Mouse (Mus musculus) Patski (cell line): ENCODE measurements around the gene Sorcs1. TPM values are rescaled to one million over a fixed set of nuclear protein-coding genes. Genes with fewer than 3 reads are reported as not detected.
A peak's percentile ranks its signal among the peaks of the same experiment; 100 is the strongest.

Source experiments
- ATAC-seq: fragments of 100-300 bp; one replicate; pipeline ENCODE4 v1.8.0; 2021
- CTCF ChIA-PET: fragments of 350-600 bp; sonication (Branson Sonifier 250); formaldehyde crosslinking; loops from one replicate; lab custom pipeline; 2022; ENCODE audit warnings: inconsistent platforms; lab: Charles Lee
- POLR2A ChIA-PET: fragments of 350-600 bp; sonication (Branson Sonifier 250); formaldehyde crosslinking; loops from one replicate; lab custom pipeline; 2022; ENCODE audit warnings: antibody characterized with exemption, inconsistent platforms; lab: Charles Lee
- DNase-seq: peaks from one replicate; pipeline ENCODE4 v3.0.0-alpha.2; 2011; ENCODE audit warnings: low read depth, low spot score
- H3K27me3 ChIP-seq: fragments of 371-371 bp; one replicate; pipeline ENCODE4 v1.5.1; 2021
- CTCF ChIP-seq: fragments of 100-300 bp; IDR thresholded peaks from one replicate; pipeline ENCODE4 v1.5.1; 2021
- in situ Hi-C: fragments of 300-500 bp; cut with MboI; formaldehyde crosslinking; loops from 3 replicates; pipeline ENCODE4 v1.11.1; 2018; ENCODE audit warnings: low pct_unique_long_range_greater_than_20kb, mixed read lengths
- polyA plus RNA-seq: library from polyadenylated mRNA; unstranded; gene quantifications from one replicate; pipeline ENCODE4 v1.2.3, GENCODE M21; 2021

The Sorcs1 gene
- polyA plus RNA-seq, 1 experiment from 2014 or later, result not detected

GRCm38 (mm10) chr19:50178151-50178550 is 500.3 kb downstream of the Sorcs1 start:
- POLR2A ChIA-PET, result interaction anchor here (0.6 kb wide), 1 partner anchor 836 kb away, joined by 3 read pairs; no protein-coding TSS in a partner anchor
- ATAC-seq (no peak), DNase-seq (no peak)
- TF ChIP-seq CTCF, result no peak
- no peaks in the 10 kb centered on the region for H3K27me3 ChIP-seq
- CTCF ChIA-PET, result no interaction called here
- in situ Hi-C loops, result no loop called here

- in situ Hi-C loops, result no loop called here
- ATAC-seq (no peak), DNase-seq (no peak)
- POLR2A ChIA-PET, result no interaction called here
- H3K27me3 ChIP-seq, result peaks cover 6% of the 10 kb centered on the region
- TF ChIP-seq CTCF, result no peak
- CTCF ChIA-PET, result no interaction called here
These were observed 506.6 kb downstream of the Sorcs1 start for GRCm38 (mm10) chr19:50171849-50172248.

GRCm38 (mm10) chr19:50151111-50151510 is 527.3 kb downstream of the Sorcs1 start:
- ChIA-PET CTCF (interaction anchor here (0.7 kb wide), 1 partner anchor 12 kb away, joined by 3 read pairs; no protein-coding TSS in a partner anchor), POLR2A (no interaction called here)
- H3K27me3 ChIP-seq, result peaks cover 3% of the 10 kb centered on the region
- TF ChIP-seq CTCF, result no peak
- in situ Hi-C loops, result no loop called here
- ATAC-seq, result no peak
- DNase-seq, result no peak

GRCm38 (mm10) chr19:50145919-50146318 is 532.5 kb downstream of the Sorcs1 start:
- DNase-seq (no peak), ATAC-seq (no peak)
- in situ Hi-C loops, result no loop called here
- peaks cover 3% of the 10 kb centered on the region for H3K27me3 ChIP-seq
- ChIA-PET POLR2A (no interaction called here), CTCF (interaction anchor here (0.8 kb wide), 2 partner anchors 8 to 10 kb away, joined by 3 to 4 read pairs; no protein-coding TSS in a partner anchor)
- peak; percentile 19 for TF ChIP-seq CTCF

GRCm38 (mm10) chr19:50141853-50142252 is 536.6 kb downstream of the Sorcs1 start:
- no peak for TF ChIP-seq CTCF
- no peak for ATAC-seq
- H3K27me3 ChIP-seq, result peaks cover 3% of the 10 kb centered on the region
- in situ Hi-C loops, result no loop called here
- no peak for DNase-seq
- ChIA-PET POLR2A (no interaction called here), CTCF (no interaction called here)

GRCm38 (mm10) chr19:50134656-50135055 is 543.8 kb downstream of the Sorcs1 start:
- ChIA-PET POLR2A (no interaction called here), CTCF (no interaction called here)
- no peaks in the 10 kb centered on the region for H3K27me3 ChIP-seq
- TF ChIP-seq CTCF, result no peak
- in situ Hi-C loops, result no loop called here
- ATAC-seq, result no peak
- no peak for DNase-seq

GRCm38 (mm10) chr19:50105842-50106585 is 572.4 kb downstream of the Sorcs1 start:
- peaks cover 4% of the 10 kb centered on the region for H3K27me3 ChIP-seq
- DNase-seq, result no peak
- ChIA-PET POLR2A (no interaction called here), CTCF (no interaction called here)
- in situ Hi-C loops, result no loop called here
- TF ChIP-seq CTCF, result no peak
- ATAC-seq, result no peak
